Mouse (Mus musculus): ENCODE data around the gene Fancm.
"Not testable (repeated sequence)": the region's sequence is repeated elsewhere in the genome, so short reads cannot be mapped to it uniquely, and the experiment has no call there.

The Fancm gene

DNA sequence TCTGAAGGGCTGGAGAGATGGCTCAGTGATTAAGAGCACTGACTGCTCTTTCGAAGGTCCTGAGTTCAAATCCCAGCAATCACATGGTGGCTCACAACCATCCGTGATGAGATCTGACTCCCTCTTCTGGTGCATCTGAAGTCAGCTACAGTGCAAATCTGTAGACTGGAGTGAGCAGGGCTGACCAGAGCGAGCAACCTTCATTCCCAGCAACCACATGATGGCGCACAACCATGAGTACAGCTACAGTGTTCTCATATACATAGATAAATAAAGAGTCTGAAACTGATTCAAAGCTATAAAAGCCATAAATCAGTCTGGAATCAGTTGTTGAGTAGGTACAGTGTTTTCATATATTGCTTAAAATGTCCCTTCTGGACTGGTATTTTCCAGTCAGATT, 60.7 kb downstream of the Fancm start:
- not testable (repeated sequence) for DNase-seq

DNA sequence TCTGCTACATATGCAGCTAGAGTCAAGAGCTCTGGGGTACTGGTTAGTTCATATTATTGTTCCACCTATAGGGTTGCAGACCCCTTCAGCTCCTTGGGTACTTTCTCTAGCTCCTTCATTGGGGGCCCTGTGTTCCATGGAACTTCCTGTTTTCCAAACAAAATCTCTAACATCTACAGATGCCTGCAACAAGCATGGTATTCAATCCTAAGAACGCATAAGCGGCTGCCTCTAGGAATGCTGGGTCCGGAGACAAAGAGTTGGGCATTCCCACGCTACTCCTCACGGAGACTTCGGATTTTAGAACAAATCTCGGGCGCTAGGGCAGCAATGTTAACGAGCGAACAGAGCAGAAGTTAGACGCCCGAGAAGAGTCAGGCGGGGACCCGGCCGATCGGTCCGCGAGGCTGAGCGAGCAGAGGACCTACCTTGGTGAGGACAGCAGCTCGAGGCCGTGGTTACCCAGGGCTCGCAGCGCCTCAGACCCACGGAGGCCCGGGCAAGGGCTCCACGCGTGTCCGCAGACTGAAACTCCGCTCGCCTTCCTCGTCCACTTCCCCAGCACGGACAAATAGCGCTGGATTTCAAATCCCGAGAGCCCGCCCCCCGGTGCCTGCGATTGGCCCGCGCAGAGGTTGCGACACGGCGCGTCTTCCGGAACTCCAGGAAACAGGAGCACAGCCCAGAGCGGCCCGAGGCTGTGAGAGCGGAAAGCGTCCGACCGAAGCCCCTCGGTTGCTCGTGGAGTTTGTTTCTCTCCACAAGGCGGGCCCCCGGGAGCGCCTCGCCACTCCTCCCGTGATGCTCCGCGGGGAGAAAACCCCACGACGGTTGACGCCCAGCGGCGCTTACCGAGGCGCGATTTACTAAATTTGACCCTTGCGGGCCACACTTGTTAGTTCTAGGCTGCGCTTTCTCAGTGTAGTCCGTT, 96.9 kb downstream of the Fancm start, which contains the start of gene Mis18bp1:
Mis18bp1 (minus strand) TSS at position 584 of the 931 bp plus-strand sequence.
- peak; percentile 99 for DNase-seq

DNA sequence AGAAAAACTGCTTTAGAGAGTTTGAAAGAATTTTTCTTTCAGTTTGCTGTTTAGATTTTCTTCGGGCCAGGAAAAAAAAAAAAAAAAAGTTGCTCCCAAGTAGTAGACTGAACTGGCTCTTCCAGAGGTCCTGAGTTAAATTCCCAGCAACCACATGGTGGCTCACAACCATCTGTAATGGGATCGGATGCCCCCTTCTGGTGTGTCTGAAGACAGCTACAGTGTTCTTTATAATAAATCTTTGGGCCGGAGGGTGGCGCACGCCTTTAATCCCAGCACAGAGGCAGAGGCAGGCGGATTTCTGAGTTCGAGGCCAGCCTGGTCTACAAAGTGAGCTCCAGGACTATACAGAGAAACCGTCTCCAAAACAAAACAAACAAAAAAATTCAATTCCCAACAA, 97.6 kb downstream of the Fancm start:
- DNase-seq: not testable (repeated sequence)

DNA sequence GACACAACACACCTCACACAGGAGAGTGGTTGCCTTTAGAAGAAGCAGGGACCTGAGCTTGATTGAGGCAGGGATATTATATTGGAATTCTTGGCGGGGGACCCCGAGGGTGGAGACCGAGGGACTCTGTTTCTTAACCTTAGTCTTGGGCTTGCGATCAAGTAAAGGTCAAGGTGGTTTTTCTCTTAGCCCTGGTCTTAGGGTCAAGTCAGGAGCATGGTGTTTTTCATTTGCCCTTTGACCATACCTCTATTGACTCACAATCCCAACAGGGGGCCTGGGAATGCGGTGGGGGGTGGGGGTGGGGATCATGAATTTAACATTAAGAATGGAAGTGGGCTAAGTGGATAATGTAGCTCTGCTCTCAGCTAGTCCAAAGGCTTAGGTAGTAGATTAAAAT, 98.3 kb downstream of the Fancm start:
- no peak for DNase-seq

Measured in retina, postnatal 1 day (tissue).